Mouse (Mus musculus) gastrocnemius, adult 18-20 months (tissue): ENCODE measurements around the gene Stac2. TPM values are rescaled to one million over a fixed set of nuclear protein-coding genes. Genes with fewer than 3 reads are reported as not detected.
A peak's percentile ranks its signal among the peaks of the same experiment; 100 is the strongest.

Experiments used
- DNase-seq: peaks from one replicate; pipeline ENCODE4 v3.0.0; 2021; ENCODE audit warnings: low spot score
- total RNA-seq, 2 experiments: library from RNA; stranded (reverse); gene quantifications; 2 replicates each; pipeline ENCODE4 v1.2.3; 2021

Stac2 gene
- total RNA-seq, 2 experiments from 2014 or later: 0.14 to 0.16 TPM

GRCm38 (mm10) chr11:98021565-98022252 lies 31.6 kb downstream of the Stac2 start:
- DNase-seq: no peak

- no peak for DNase-seq
Observed at GRCm38 (mm10) chr11:98021118-98021517, 32.1 kb downstream of the Stac2 start.

GRCm38 (mm10) chr11:98020710-98021109 lies 32.6 kb downstream of the Stac2 start:
- no peak for DNase-seq

- no peak for DNase-seq
Observed at GRCm38 (mm10) chr11:98019883-98020610, 33.2 kb downstream of the Stac2 start.

- DNase-seq: peak; percentile 69
Observed at GRCm38 (mm10) chr11:98018858-98019641, 34.2 kb downstream of the Stac2 start.

- peak; percentile 68 for DNase-seq
Observed at GRCm38 (mm10) chr11:98018222-98018621, 35.0 kb downstream of the Stac2 start.

GRCm38 (mm10) chr11:98016824-98017223 lies 36.4 kb downstream of the Stac2 start:
- peak; percentile 79 for DNase-seq

GRCm38 (mm10) chr11:98016177-98016576 lies 37.1 kb downstream of the Stac2 start:
- no peak for DNase-seq

- DNase-seq: no peak
Observed at GRCm38 (mm10) chr11:98012831-98013230, 40.4 kb downstream of the Stac2 start.

GRCm38 (mm10) chr11:98011716-98012115 lies 41.5 kb downstream of the Stac2 start:
- DNase-seq: no peak

GRCm38 (mm10) chr11:98008087-98008486 lies 45.2 kb downstream of the Stac2 start:
- DNase-seq: no peak

GRCm38 (mm10) chr11:98005686-98006085 lies 47.6 kb downstream of the Stac2 start:
- DNase-seq: peak; percentile 77

GRCm38 (mm10) chr11:98005076-98005475 lies 48.2 kb downstream of the Stac2 start:
- DNase-seq: peak; percentile 40

GRCm38 (mm10) chr11:98004161-98004560 lies 49.1 kb downstream of the Stac2 start:
- no peak for DNase-seq

- DNase-seq: no peak
Observed at GRCm38 (mm10) chr11:98003171-98003671, 50.0 kb downstream of the Stac2 start.

GRCm38 (mm10) chr11:98002627-98003026 lies 50.6 kb downstream of the Stac2 start:
- peak; percentile 77 for DNase-seq

- DNase-seq: no peak
Observed at GRCm38 (mm10) chr11:98001986-98002385, 51.3 kb downstream of the Stac2 start.

GRCm38 (mm10) chr11:98001351-98001824 lies 51.9 kb downstream of the Stac2 start:
- DNase-seq: no peak

GRCm38 (mm10) chr11:98000378-98001140 lies 52.7 kb downstream of the Stac2 start:
- DNase-seq: no peak

GRCm38 (mm10) chr11:97999748-98000147 lies 53.5 kb downstream of the Stac2 start:
- no peak for DNase-seq
